Mouse (Mus musculus) urinary bladder, postnatal 36 days (tissue): ENCODE data around the gene Adcy2.

Experiments
- DNase-seq, 2 experiments: peaks; one replicate each; pipeline ENCODE4 v3.0.0; 2022; ENCODE audit warnings: low spot score in 2 of 2, mixed read lengths in 1 of 2

The Adcy2 gene

DNA sequence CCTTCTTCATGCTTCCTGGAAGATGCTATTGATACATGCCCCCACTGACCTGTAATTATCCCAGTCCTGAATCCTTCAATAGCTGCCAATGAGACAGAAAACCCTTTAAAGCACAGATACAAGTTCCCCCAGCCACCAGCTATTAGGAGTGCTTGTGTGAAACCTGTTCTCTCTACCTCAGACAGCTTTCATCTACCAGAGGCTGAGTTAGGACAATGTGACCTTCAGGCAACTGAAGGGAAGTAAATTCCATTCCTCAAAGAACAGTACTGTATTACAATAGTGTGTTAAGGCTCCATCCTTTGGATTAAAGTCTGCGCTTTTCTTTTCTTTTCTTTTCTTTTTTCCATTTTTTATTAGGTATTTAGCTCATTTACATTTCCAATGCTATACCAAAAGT is 356.6 kb downstream of the Adcy2 start:
- no peak for DNase-seq

DNA sequence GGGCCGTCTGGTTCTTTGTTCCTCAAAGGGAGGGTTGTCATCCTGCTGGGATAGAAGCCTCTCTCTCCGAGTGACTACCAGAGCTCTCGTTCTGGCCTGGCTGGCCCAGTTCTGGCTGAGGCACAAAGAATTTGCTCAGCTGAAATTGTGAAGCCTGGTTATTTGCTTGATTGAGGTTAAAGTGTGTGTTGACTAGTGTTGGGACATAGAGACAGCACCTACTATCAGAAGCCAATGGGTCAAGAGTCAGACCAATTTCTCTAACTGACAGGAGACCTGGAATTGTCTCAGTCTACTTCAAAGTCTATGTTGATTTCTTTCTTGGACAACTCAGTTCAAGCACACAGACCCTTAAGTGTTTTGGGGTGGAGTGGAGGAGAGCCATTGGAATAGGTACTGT is 372.3 kb downstream of the Adcy2 start:
- no peak for DNase-seq

DNA sequence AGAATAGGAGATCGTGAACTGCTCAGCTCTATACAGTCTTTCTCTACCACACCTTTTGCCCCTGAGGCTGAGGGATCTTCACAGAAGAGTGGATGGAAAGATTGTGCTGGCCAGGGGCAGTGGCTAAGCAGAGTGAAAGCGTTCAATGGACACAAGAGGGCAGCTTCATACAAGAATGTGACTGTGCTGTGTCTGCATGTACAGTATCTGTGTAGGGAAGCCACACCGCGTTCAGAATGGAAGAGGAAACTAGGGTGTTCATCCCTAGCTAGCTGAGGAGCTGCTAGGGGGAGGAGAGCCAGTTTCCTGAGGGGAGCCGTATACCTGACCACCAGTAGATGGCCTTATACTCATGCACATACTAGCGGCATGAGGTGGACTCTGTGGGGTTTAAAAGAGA is 376.5 kb downstream of the Adcy2 start:
- no peak for DNase-seq

DNA sequence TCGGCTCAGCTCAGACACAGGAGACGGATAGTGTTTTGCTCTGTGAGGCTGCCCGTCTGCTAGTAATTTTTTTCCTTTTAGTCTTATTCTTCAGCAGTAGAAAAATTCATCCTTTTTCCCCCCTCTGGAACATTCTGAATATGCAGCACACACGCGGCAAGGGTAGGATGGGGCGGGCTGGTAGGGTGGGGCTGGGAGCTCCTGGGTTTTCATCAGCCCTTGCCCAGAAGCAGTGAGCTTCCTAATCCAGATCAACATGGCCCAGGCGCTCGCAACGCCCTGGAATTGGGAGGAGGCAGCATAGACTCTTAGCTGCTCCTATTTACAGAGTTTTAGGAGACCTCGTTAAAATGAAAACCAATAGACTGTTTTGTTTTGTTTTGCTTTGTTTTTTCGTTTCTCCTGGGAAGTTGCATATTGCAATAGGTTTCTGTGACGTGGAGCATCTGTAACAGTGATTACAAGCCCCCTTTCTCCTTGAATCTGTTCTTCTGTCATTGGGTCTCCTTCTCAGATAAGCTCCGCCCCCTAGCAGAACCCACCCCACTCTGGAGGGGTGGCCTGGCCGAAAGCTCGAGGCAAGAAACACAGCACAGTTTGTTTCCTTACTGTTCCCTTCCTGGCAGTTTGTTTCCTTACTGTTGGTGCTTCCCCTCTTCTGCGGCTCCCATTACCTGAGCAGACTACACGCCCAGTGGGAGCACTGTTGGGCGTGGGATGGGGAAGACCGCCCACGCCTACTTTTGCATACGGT is 391.5 kb downstream of the Adcy2 start:
- DNase-seq: no peak

DNA sequence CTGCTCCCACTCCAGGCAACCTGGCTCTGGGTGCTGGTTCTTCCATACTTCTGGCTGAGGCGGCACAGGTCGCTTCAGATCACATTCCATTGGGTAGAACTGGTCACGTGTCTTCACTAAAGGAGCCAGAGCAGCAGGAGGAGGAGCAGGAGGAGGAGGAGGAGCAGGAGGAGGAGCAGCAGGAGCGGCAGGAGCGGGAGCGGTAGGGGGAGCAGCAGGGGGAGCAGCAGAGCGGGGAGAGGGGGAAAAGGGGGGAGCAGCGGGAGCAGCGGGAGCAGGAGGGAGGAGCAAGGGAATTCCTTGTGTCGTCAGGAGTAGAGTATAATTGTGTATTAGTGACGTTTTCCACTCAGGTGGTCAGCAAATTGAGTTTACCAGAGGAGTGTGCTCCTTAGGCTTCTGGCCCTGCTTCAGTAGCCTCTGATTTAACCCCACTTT is 393.6 kb downstream of the Adcy2 start:
- peak in 1 of 2 experiments; percentile 9 for DNase-seq

DNA sequence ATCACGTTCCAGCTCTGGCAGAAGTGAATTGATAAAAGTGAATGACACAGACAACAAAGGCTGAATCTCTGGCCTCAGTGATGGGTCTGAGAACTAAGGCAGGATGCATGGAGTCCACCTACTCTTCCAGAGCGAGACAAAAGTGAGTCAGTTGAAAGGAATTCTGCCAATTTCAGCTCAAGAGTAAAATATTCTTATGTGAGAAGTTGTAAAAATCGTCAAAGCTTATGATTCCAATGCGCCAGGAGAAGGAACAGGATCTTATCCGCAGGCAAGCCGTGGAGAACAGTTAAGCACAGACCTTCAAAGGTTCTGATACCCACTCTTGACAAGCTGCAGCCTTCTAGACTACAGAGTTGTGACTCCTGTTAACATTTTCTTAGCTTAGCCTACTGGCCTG is 396.3 kb downstream of the Adcy2 start:
- no peak for DNase-seq

DNA sequence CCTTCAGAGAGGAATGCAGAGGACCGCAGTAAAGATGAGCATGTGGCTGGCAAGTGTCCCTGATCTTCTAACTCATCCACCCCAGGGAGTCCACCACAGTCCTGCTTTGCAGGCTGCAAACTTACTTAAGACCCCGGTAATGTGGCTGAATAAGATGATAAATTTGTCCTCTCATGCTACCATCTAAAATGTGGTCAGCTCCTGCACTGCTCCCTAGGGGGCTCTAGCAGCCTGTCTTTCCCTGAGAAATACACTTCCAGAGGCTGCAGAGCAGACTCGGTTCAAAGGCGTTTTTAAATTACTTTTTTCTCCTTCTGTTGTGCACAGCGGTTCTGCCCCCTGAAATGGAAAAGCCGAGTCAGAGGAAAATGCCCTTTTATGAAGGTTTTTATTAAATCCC is 398.2 kb downstream of the Adcy2 start:
- DNase-seq: peak in 1 of 2 experiments; percentile 5

DNA sequence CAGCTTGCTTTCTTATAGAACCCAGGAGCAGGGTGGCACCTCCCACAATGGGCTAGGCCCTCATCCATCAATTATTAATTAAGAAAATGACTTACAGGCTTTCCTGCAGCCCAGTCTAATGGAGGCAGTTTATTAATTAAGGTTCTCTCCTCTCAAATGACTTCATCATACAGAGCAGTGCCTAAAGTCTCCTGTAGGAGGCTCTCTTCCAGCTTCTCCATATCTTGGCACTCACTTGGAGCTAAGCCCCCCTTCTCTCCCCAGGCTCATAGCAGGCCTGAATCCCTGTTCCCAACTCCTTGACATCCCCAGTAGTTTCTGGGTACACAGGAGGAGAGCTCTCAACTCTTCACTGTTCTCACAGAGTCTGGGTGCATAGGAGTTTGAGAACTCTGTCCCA is 400.4 kb downstream of the Adcy2 start:
- no peak for DNase-seq

DNA sequence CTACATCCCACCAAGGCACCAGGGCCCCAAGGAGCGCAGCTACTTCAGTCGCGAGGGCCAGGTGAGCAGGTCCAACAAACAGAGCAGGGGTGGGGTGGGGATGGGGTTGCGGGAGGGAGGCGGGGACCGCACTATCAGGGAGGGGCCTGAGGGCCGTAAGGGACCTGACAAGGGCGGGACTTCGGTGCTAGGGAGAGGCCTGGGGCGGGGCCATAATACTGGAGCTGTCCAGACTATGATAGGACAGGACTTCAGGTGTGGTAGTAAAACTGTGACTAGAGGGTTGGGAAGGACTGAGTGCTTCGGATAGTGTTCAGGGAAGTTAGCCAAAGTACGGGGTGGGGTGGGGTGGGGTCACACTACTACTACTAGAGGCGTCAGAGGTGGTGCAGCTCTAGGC is 401.7 kb downstream of the Adcy2 start:
- no peak for DNase-seq

DNA sequence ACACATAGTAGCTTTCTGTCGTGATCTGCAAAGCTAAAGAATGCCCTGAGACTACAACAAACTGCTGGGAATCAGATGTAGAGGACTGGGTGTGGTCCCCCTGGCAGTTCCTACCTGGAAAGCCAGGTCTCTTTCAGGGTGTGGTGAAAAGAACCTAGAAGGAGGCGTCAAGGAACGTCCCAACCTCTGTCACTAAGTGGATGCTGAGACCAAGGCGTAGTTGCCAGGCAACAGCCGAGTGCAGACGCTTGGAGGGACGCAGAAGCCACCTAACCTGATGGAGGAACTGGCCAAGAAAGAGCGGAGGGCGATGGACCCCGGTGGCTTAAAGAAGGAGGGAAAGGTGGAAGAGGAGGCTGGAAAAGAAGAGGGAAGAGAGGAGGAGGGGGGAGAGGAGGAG is 402.1 kb downstream of the Adcy2 start, which contains the start of gene 1700001L19Rik:
Gene 1700001L19Rik, plus strand, starts transcription at position 223 of the 400 bp plus-strand sequence.
- DNase-seq: no peak

DNA sequence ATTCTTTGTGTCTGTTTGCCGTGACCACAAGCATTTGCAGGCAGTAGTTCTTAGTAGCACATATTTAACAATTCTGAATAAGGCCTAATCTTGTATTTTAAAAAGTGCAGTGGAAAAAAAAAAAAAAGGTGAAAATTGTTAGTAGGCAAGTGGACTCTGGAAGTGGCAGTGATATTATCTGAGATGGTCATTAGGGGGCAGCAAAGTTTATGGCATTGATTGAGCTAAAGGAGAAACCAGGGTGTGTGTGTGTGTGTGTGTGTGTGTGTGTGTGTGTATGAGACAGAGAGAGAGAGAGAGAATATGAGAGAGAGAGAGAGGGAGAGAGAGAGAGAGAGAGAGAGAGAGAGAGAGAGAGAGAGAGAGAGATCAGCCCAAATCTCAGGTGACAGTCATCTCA is 405.5 kb downstream of the Adcy2 start:
- no peak for DNase-seq

DNA sequence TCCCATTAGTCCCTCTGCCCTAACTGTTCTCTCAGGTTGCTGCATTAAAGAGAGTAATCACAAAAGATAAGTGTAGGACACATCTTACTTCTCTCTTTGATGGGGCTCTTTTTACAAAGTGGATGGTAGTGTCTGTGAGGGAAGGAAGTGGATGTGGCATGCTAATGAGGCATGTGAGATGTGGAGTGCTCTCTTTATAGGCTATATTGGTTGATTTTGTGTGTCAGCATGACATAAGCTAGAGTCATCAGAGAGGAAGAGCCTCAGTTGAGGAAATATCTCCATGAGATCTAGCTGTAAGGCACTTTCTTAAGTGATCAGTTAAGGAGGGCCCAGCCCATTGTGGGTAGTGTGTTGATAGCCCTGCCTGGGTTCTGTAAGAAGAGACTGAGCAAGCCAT is 411.0 kb downstream of the Adcy2 start:
- DNase-seq: no peak

DNA sequence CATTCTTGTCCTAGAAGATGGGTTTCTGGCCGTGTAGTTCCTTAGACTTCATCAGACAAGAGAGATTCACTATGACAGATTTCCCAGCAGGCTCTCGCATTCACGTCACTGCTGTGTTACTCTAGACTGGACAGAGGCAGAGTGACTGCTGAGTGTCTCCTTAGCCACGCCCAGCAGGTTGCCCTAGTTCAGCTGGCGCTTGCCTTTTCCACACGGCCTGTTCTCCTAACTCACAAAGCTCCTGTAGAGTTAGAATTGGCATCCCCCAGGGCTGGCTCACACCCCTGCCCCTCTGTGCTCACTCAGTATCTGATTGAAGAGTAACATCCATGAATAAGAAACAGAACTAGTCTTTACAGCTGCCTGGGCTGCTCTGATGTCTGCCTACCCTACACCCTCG is 413.9 kb downstream of the Adcy2 start:
- no peak for DNase-seq

DNA sequence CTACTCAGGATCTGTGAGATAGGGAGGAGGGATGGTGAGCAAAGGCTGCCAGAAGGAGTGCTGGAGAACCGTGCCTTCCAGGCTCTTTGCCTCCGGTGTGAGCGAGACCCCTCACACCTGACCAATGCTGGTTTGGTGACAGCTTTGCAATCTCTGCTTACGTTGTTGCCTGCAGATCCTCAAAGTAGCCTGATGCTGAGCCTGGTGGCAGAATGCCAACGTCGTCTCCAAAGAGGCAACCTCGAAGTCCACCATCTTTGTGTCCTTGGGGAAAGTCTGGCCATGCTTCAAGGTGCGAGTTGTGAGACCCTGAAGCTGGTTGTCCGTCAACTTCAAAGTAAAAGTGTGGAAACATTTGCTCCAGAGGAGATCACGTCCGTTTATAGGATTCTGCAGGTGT is 415.4 kb downstream of the Adcy2 start:
- no peak for DNase-seq

DNA sequence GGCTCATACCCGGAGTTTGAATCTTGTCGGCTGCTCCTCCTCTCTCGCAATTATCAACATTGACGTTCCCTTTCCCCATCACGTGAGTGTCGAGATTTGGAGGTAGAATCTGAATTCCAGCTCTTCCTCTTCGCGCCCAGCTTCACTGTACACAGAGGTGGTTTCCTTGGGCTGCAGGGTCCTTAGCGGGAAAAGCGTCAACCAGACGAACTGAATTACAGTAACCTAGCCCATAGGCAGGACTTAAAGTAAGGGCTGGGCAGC is 416.9 kb downstream of the Adcy2 start:
- DNase-seq: no peak

DNA sequence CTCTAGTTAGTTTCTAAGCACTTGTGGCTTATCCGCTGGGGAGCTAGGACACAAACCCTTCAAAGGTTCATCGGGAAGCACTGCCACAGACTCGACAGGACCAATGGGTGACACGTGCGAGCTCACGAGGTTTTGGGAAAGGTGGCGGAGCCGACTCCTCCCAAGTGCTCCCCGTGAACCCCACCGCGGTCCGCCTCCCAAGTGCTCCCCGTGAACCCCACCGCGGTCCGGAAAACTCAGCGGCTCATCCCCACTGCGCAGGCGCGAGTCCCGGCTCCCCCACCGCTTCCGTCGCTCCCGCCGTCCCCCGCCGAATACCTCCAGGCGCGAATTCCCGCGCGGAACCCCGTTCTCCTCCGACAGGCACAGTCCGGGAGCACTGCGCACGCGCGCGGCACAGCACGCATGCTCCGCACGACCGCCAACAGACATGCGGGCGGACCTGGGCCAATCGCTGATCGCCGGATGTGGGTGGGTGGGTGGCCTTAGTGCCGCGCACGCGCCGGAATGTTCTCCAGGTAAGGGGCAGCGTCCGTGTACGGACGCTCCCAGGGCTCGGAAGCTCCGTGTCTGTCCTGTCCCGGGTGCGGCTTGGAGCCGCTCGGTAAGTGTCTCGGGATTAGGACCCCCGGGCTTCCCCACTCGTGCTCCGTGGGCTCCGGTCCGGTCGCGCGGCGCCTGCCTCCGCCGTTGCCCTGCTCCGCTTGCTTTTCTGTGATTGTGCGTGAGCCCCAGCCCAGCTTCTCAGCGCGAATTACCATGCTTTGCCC is 417.4 kb downstream of the Adcy2 start, which contains the start of the genes Mtrr and Fastkd3:
Gene Mtrr, minus strand, starts transcription at position 403 of the 770 bp plus-strand sequence.
Gene Fastkd3, plus strand, starts transcription at position 488 of the 770 bp plus-strand sequence.
- peak; percentile 94 to 98 for DNase-seq

DNA sequence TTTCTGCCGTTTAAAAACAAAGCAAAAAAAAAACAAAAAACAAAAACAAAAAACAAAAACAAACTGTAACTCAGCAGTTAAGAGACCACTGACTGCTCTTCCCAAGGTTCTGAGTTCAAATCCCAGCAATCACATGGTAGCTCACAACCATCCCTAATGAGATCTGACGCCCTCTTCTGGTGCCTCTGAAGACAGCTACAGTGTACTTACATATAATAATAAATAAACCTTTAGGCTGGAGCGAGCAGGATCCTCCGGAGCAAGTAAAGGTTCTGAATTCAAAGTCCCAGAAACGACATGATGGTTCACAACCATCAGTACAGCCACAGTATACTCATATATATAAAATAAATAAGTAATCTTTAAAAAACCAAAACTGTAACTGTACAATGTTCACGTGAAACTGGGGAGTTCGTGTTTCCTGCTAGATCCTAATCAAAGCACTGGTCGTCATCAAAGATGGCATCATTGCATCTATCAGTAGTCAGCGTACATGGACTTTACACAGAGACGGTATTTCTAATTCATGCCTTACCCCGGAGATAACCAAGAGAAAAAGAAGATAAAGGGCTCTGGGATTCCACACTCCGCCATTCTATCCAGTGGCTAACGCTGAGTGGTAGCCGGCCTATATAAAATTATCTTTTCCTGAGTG is 418.1 kb downstream of the Adcy2 start:
- no peak for DNase-seq

DNA sequence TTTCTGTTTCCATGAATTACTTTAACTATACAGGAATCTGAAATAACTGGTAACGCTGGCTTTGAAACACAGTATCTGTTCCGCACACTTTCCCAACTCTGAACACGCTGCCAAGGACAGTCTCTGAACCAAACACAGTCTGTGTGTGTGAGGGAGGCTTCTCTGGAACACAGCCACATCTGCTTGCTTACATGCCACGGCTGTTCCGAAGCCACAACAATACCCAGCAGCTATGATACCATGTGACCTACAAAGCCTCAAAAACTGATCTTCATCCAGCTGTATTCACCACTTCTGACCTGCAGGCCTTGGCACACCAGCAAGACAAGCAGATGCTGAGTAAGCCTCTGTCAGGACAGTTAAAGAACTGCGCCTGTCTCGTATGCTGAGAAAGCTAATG is 421.4 kb downstream of the Adcy2 start:
- peak in 1 of 2 experiments; percentile 37 for DNase-seq

DNA sequence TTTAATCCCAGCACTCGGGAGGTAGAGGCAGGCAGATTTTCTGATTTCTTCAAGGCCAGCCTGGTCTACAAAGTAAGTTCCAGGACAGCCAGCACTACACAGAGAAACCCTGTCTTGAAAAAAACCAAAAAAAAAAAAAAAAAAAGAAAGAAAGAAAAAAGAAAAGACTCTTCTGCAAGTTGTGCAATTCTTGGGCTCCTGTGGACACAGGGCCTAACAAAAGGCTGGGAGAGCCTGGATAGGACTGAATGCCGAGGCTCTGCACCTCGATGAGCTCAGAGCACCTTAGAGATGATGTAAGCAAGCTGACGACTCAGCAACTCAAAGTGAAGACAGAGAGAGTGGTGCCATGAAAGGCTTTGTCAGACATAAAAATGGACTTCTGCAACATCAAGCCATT is 424.9 kb downstream of the Adcy2 start:
- no peak for DNase-seq

DNA sequence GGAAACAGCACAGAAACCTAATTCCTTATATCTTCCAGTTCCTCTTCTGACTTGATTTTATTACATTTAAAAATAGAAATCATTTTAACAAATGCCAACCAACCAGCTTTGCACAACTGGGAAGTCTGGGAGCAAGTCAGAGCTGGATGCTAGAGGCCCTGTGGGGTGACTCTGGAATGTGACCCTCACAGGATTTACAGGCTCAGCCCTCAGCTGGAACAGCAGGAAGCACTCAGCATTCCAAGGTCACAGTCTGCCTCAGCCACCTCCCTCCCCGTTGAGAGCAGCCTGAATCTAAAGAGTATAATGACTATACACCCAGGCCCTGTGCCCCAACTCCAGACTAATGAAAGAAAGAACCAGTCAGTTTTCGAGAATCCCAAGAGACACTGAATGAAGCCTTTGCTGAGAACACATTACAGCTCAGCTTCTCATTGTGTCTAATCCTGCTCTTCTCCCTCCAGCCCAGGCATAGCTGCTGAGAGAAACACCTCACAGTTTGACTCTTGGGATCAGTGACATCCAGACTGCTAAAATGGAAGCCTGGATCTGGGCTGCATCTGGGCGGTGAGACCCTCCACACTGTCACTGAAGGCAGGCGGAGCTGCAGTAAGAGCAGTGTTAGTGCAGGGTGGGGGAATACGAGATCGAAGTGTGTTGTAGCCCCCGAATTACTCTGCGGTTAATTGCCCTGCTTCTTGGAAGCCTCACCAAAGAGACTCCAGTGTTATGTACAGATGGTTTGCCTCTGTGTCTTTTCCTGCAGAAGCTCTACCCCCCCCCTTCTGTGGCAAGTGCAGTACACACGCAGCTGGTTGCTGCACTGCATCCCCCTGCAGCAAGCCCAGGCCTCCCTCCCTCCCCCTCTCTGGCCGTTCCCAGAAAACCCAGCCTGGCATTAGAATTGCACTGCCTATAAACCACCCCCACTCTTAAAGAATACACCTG is 426.1 kb downstream of the Adcy2 start:
- DNase-seq: no peak

DNA sequence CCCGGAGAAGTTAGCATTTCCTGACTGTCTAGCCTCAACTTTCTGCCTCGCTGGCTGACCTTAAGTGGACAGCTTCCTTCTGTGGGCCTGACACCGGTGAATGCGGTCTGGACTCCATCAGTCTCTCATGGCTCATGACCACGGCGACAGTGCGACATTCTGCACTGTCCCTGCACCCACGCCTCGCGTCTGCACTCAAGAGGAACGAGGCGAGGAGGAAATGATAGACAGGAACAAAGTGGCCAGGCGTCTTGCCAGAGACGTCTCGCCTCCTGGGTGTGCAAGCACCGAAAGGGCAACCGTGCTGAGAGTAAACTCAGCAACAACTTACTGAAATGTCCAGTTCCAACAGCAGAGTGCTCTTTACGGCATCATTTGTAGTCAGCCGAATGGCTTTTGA is 427.1 kb downstream of the Adcy2 start:
- DNase-seq: no peak
